Mouse (Mus musculus): ENCODE measurements around the gene Ly6g.
"Not testable (repeated sequence)": the region's sequence is repeated elsewhere in the genome, so short reads cannot be mapped to it uniquely, and the experiment has no call there.

- peak; percentile 10; the same call in 1 of the 2 replicates for TF ChIP-seq CTCF (IDR thresholded peaks at IDR 0.05; ENCODE audit: borderline replicate concordance, insufficient read depth, low read length)
- TF ChIP-seq POLR2A (IDR thresholded peaks at IDR 0.05; ENCODE audit: low read depth, low read length) = not testable (repeated sequence)
These were observed 36.3 kb upstream of the Ly6g start for GRCm38 (mm10) chr15:75118742-75119141.
